ENCODE assay signal across 7 mouse cellular contexts in genomic region chr19:6996006-6996405, GRCm38 (mm10). TPM values are rescaled to one million over a fixed set of nuclear protein-coding genes. Genes with fewer than 3 reads are reported as not detected.
DNase-seq lines count a peak whose midpoint lies in the region; ATAC-seq lines count a peak whose summit lies in the region.

Gene Nudt22 (minus strand): TSS chr19:6996117.
Gene Trpt1 (plus strand): TSS chr19:6996131.

- no peaks in the 10 kb centered on the region for H3K9me3 ChIP-seq in intestine, embryonic 15.5 days
- H3K9me3 ChIP-seq in limb, embryonic 11.5 days (ENCODE audit: control insufficient read depth, low read length): no peaks in the 10 kb centered on the region
- no peaks in the 10 kb centered on the region for H3K9me3 ChIP-seq in midbrain, embryonic 13.5 days

- DNase-seq in adrenal gland, adult 8-10 months: peak; percentile 90
- DNase-seq in embryo, embryonic 11 days: peak; percentile 94
- peak; percentile 83 to 86 for DNase-seq in gastrocnemius, postnatal 36 days
- DNase-seq in limb, embryonic 11.5 days (ENCODE audit: low spot score): peak; percentile 90
- DNase-seq in spleen, adult 12 weeks (ENCODE audit: low spot score): peak; percentile 71

- peak within 1 kb of the TSS; percentile 64 for H3K4me3 ChIP-seq in intestine, embryonic 15.5 days (replicated peaks)
- H3K4me3 ChIP-seq in limb, embryonic 11.5 days (ENCODE audit: low read depth, low read length): peak within 1 kb of the TSS; percentile 52
- peak within 1 kb of the TSS; percentile 66 for H3K4me3 ChIP-seq in midbrain, embryonic 13.5 days (replicated peaks)

- intact Hi-C loops in gastrocnemius, postnatal 36 days (cut with DNase I): loop anchor here (5.0 kb wide), 1 partner anchor 41 kb away; the partner anchor contains the start of gene Stip1

- peak within 1 kb of the TSS; percentile 76 for H3K27ac ChIP-seq in intestine, embryonic 15.5 days
- peak within 1 kb of the TSS; percentile 33; the same call in 1 of the 2 replicates for H3K27ac ChIP-seq in limb, embryonic 11.5 days (replicated peaks; ENCODE audit: low read depth, low read length)
- peak within 1 kb of the TSS; percentile 74 for H3K27ac ChIP-seq in midbrain, embryonic 13.5 days

- under 1% methylated on average over 24 of the region's 24 CpGs for WGBS in intestine, embryonic 15.5 days
- under 1% methylated on average over 24 of the region's 24 CpGs for WGBS in limb, embryonic 11.5 days
- WGBS in midbrain, embryonic 13.5 days: 0% methylated on average over 24 of the region's 24 CpGs

- peaks cover 36% of the 10 kb centered on the region for H3K4me1 ChIP-seq in intestine, embryonic 15.5 days (replicated peaks)
- peaks cover 20% of the 10 kb centered on the region for H3K4me1 ChIP-seq in limb, embryonic 11.5 days (ENCODE audit: control insufficient read depth, insufficient read depth, low read length)
- H3K4me1 ChIP-seq in midbrain, embryonic 13.5 days (replicated peaks): peaks cover 45% of the 10 kb centered on the region

- 0 out of 2 replicates have a peak, but pooled peaks cover 3% of the 10 kb centered on the region for H3K36me3 ChIP-seq in intestine, embryonic 15.5 days
- H3K36me3 ChIP-seq in limb, embryonic 11.5 days (ENCODE audit: control insufficient read depth, insufficient read depth, low read length): peaks cover 10% of the 10 kb centered on the region
- H3K36me3 ChIP-seq in midbrain, embryonic 13.5 days: peaks cover 29% of the 10 kb centered on the region

- peak within 1 kb of the TSS; percentile 91 for H3K4me2 ChIP-seq in intestine, embryonic 15.5 days (replicated peaks)
- peak within 1 kb of the TSS; percentile 82 for H3K4me2 ChIP-seq in limb, embryonic 11.5 days (ENCODE audit: low read depth, severe bottlenecking)
- H3K4me2 ChIP-seq in midbrain, embryonic 13.5 days (replicated peaks): peak within 1 kb of the TSS; percentile 84

- ATAC-seq in intestine, embryonic 15.5 days: peak; percentile 79
- peak; percentile 61; the same call in 1 of the 2 replicates for ATAC-seq in limb, embryonic 11.5 days (ENCODE audit: insufficient number of reproducible peaks, low FRiP score, low TSS enrichment, low read depth)
- ATAC-seq in midbrain, embryonic 13.5 days: peak; percentile 76

- H3K9ac ChIP-seq in intestine, embryonic 15.5 days: peak within 1 kb of the TSS; percentile 75
- H3K9ac ChIP-seq in limb, embryonic 11.5 days (ENCODE audit: low read length): peak within 1 kb of the TSS; percentile 72
- peak within 1 kb of the TSS; percentile 81 for H3K9ac ChIP-seq in midbrain, embryonic 13.5 days (replicated peaks)

- no peaks in the 10 kb centered on the region for H3K27me3 ChIP-seq in intestine, embryonic 15.5 days (replicated peaks)
- H3K27me3 ChIP-seq in limb, embryonic 11.5 days (ENCODE audit: control insufficient read depth, insufficient read depth, low read length): no peaks in the 10 kb centered on the region
- no peaks in the 10 kb centered on the region for H3K27me3 ChIP-seq in midbrain, embryonic 13.5 days

RNA-seq across cellular contexts. Expression of gene Nudt22, which starts in this region (rescaled TPM):
- total RNA-seq in adrenal gland, adult 8-10 months (2022): 10 to 100 TPM; 36.6 to 56.0 (median 48.7) TPM
- 10 to 100 TPM; 11.4 to 16.5 TPM for total RNA-seq in gastrocnemius, postnatal 36 days (2021)
- polyA plus RNA-seq in intestine, embryonic 15.5 days (2015; fragmentation: Nextera tagmentation; extraction: Ambion mirVana): 20.6 and 23.5 TPM in 2 replicates
- polyA plus RNA-seq in limb, embryonic 11.5 days (2014; fragmentation: Nextera tagmentation; extraction: Ambion mirVana): 18.3 and 22.3 TPM in 2 replicates
- polyA plus RNA-seq in midbrain, embryonic 13.5 days (2015; fragmentation: Nextera tagmentation; extraction: Ambion mirVana): 20.2 and 21.7 TPM in 2 replicates

RNA-seq across cellular contexts. Expression of gene Trpt1, which starts in this region (rescaled TPM):
- total RNA-seq in adrenal gland, adult 8-10 months (2022): 10 to 100 TPM; 11.0 to 18.6 (median 15.0) TPM
- 10 to 100 TPM; 21.0 to 23.2 TPM for total RNA-seq in gastrocnemius, postnatal 36 days (2021)
- polyA plus RNA-seq in intestine, embryonic 15.5 days (2015; fragmentation: Nextera tagmentation; extraction: Ambion mirVana): 6.9 and 9.0 TPM in 2 replicates
- polyA plus RNA-seq in limb, embryonic 11.5 days (2014; fragmentation: Nextera tagmentation; extraction: Ambion mirVana): 8.9 and 9.7 TPM in 2 replicates
- polyA plus RNA-seq in midbrain, embryonic 13.5 days (2015; fragmentation: Nextera tagmentation; extraction: Ambion mirVana): 15.6 and 15.8 TPM in 2 replicates

Comparison
In these comparisons a context has a peak if more than half of its experiments do, and no peak if none do; other contexts are left out.
1. Peak in every context shown above with its lines: DNase-seq, ATAC-seq, H3K4me3 ChIP-seq and H3K27ac ChIP-seq.